Mouse (Mus musculus): ENCODE results near the gene Entr1.
A peak's percentile ranks its signal among the peaks of the same experiment; 100 is the strongest.

The Entr1 gene

DNA sequence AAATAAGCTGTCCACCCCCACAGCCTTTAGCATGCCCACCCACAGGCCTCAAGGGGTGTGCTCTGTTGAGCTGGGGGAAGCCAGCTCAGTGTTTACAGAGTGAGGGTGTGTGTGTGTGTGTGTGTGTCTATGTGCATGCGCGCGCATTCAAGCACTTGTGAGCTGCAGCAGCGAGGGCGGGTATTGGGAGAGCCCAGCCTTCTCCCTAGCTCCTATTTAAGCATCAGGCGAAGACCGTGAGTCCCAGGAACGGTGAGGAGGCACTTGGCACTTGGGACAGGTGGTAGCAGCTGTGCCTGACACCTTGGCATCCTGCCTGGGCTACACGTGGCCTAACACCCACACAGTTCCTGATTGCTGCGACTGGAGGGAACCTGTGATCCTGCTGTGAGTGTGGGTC, 47.1 kb downstream of the Entr1 start:
- DNase-seq: peak; percentile 85

DNA sequence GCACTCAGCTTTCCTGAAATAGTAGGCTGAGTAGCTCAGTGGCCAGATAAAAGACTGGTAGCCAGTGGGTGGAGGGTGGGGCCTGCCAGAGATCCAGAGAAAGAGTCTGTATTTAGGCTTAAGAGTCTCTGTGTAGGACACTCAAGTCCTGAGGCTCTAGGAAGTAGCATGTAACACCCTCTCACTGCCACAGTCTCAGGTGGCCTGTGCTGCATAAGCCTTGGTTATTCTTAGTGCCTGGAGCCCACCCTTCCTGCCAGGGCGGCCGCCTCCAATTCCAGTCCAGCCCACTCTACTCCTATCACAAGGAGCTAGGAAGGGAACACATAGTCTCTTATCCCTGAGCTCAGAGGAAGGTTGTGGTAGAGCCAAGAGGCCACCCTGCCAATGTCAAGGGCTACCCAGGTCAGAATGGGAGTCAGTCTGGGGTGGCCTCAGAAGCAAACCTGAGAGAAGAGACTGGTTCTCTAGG, 47.6 kb downstream of the Entr1 start:
- DNase-seq: no peak

DNA sequence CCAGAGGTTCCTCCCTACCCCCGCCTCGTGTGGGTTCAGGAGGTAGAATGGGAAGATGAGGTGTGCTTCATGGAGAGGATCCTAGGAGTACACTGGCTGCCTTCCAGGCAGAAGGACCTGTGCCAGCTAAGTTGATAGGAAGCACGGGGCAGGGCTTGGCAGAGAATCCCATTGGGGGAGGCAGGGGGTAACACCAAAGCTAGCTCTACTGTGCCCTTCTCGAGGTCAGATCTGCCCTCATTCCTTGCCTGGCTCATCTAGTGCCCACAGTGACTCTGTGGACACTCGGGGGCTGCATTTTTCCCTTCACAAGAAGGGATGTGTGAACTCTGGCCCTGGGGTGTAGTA, 49.9 kb downstream of the Entr1 start:
- DNase-seq: peak; percentile 74

DNA sequence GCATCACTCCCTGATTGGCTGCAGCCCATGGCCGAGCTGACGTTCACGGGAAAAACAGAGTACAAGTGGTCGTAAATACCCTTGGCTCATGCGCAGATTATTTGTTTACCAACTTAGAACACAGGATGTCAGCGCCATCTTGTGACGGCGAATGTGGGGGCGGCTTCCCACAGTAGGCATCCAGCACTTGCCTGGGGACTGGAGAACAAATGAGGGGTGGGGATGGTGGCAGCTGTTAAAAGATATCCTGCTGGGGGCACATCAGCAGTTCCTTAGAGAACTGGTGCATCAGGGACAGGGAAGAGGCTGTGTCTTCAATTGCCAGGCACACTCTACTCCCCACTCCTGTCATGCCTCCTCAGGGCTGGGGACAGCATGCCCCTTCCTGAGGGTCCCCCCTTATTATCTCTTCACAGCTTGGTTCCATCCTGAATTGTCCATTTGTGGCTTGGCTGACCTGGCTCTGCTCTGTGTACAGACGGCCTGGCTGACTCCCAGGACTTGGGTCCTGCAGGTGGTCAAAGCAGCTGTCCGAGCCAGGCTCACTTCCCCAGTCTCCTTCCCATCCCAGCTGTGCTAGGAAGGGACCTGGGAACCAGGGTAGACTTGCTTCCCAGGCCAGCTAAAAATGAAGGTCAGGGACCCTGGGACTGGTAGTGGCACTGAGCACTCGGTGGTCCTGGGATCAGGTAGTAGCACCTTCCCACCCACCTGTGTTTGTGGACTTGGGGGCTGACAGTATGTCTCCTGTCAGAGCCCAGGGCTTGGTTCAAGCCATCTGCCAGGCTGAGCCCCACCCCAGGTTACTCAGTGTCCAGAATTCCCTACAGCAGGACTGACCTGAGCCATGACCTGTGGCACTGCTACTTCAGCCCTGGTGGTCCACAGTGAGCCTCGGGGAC, 50.6 kb downstream of the Entr1 start:
- DNase-seq: peak; percentile 84
